Mouse (Mus musculus): ENCODE data around the gene Prph.
"Not testable (repeated sequence)": the region's sequence is repeated elsewhere in the genome, so short reads cannot be mapped to it uniquely, and the experiment has no call there.

The Prph gene

GRCm38 (mm10) chr15:99032726-99033250 lies 22.2 kb upstream of the Prph start:
- no peak for DNase-seq (ENCODE audit: low spot score in 2 of 2)

GRCm38 (mm10) chr15:99033498-99034270 lies 21.3 kb upstream of the Prph start:
- DNase-seq (ENCODE audit: low spot score in 2 of 2), result no peak

DNA sequence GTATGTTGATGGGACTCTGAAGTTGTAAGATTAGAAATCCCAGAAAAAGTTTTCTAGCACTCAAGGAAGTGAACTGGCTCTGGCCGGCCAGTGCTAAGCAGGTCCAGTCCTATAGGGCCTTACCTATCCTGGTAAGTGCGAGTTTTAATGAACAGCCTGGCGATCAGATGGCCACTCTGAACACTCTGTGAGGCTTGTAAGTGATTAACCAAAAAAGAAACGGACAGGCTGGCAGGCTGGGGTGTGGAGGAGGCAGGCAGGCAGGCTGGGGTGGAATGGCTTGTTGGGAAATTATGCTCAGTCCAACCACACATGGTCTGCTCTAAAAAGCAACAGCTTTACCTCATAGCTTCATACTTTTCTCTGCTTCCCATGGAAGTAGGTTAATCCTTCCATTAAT lies 19.5 kb upstream of the Prph start:
- no peak for DNase-seq (ENCODE audit: low spot score in 2 of 2)

GRCm38 (mm10) chr15:99036249-99036905 lies 18.6 kb upstream of the Prph start:
- DNase-seq (ENCODE audit: low spot score in 2 of 2), result no peak

- DNase-seq (ENCODE audit: low spot score in 2 of 2), result no peak
These were observed 16.9 kb upstream of the Prph start for GRCm38 (mm10) chr15:99038025-99038424.

DNA sequence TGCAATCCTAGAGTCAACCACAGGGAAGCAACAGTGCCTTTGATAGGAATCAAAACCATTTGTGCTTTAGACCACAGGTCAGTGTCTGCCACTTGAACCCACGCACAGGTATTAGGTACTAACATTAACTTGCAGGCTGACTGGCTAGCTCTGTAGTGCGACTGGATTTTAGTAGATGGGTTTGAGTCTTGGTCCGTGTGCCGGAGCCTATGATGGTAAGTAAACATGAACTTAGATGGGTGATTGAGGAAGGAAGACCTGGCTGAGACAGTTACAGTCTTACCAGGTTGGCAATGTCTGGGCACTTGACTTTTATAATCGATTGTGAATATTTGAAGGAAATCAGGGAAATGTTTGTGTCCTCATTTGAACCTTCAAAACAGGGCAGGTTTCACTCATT lies 16.2 kb upstream of the Prph start:
- DNase-seq (ENCODE audit: low spot score in 2 of 2), result no peak

- no peak for DNase-seq (ENCODE audit: low spot score in 2 of 2)
These were observed 15.7 kb upstream of the Prph start for GRCm38 (mm10) chr15:99039306-99039705.

GRCm38 (mm10) chr15:99039996-99040919 lies 14.7 kb upstream of the Prph start:
- no peak for DNase-seq (ENCODE audit: low spot score in 2 of 2)

- no peak for DNase-seq (ENCODE audit: low spot score in 2 of 2)
These were observed 13.8 kb upstream of the Prph start for GRCm38 (mm10) chr15:99040920-99041856.

GRCm38 (mm10) chr15:99042334-99042733 lies 12.6 kb upstream of the Prph start:
- DNase-seq (ENCODE audit: low spot score in 2 of 2), result no peak

- no peak for DNase-seq (ENCODE audit: low spot score in 2 of 2)
These were observed 10.1 kb upstream of the Prph start for GRCm38 (mm10) chr15:99044854-99045253.

DNA sequence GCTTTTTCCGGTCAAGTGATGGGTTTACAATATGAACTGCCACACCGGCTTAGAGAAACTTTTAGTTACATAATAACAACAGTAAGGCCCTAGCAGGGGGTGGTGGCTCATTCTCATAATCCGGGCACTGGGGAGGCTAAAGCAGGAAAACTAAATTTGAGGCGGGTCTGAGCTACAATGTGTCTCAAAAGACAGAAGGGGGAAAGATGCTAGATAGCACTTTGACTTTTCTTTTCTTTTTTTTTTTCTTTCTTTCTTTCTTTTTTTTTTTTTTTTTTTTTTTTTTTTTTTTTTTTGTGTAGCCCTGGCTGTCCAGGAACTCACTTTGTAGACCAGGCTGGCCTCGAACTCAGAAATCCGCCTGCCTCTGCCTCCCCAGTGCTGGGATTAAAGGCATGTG lies 9.2 kb upstream of the Prph start:
- not testable (repeated sequence) for DNase-seq (ENCODE audit: low spot score in 2 of 2)

GRCm38 (mm10) chr15:99049473-99050253 lies 5.3 kb upstream of the Prph start:
- DNase-seq (ENCODE audit: low spot score in 2 of 2), result peak in 1 of 2 experiments; percentile 44

DNA sequence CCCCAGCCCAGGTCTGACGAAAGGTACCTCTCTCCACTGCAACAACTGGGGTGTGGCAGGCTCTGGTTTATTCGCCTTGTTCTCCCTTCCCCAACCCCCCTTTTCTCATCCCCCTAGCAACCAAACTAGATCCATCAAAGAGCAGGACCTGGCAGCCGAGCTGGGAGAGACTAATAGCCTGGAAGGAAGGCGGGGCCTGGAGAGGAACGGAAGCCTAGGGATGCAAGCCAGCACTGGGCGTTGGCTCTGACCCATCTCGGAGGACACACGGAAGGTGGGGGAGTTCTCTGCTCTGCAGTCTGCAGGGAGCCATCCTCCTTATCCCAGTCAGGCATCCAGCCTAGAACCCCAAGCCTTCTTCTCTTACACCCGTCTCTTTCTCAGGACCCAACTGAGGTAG lies 1.6 kb upstream of the Prph start:
- no peak for DNase-seq (ENCODE audit: low spot score in 2 of 2)

DNA sequence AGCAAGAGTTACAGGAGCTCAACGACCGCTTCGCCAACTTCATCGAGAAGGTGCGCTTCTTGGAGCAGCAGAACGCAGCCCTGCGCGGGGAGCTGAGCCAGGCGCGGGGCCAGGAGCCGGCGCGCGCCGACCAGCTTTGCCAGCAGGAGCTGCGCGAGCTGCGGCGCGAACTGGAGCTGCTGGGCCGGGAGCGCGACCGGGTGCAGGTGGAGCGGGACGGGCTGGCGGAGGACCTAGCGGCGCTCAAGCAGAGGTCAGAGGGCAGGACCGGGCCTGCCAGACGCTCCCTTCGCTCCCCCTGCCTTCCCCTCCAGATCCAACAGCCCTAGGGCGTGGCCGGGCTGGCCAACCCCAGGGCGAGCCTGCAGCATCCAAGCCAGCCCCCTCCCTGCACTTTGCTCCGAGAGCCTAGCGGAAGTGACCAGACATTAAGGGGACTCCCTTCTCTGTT lies 562 bp downstream of the Prph start:
- no peak for DNase-seq (ENCODE audit: low spot score in 2 of 2)

GRCm38 (mm10) chr15:99056332-99056731 lies 1.4 kb downstream of the Prph start:
- peak in 1 of 2 experiments; percentile 27 for DNase-seq (ENCODE audit: low spot score in 2 of 2)

DNA sequence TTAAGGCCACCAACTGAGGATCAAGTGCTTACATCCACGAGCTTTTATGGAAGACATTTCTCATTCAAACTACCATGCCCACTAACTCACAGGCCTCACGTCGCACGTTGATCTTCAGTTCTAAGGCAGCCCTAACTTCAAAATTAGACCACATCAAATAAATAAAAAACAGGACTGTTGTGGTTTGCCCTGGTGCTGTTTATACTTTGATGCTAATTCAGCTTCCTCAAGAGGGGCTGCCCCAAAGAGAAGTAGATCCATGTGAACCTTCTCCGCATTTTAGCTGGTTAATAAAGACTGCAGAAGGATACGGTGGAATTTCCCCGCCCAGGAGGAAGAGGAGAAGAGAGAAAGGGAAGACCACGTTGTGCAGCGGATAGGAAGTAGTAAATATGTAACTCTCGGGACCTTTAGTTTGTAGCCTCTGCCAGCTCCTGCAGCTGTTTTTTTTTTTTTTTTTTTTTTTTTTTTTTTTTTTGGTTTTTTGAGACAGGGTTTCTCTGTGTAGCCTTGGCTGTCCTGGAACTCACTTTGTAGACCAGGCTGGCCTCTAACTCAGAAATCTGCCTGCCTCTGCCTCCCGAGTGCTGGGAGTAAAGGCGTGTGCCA lies 10.7 kb downstream of the Prph start:
- no peak for DNase-seq (ENCODE audit: low spot score in 2 of 2)

- no peak for DNase-seq (ENCODE audit: low spot score in 2 of 2)
These were observed 17.0 kb downstream of the Prph start for GRCm38 (mm10) chr15:99071988-99072387.

- DNase-seq (ENCODE audit: low spot score in 2 of 2), result no peak
These were observed 19.1 kb downstream of the Prph start, which contains the start of gene Troap for GRCm38 (mm10) chr15:99074019-99074599. Troap (plus strand) TSS chr15:99074575.

Data from spleen, postnatal 36 days (tissue).